Mouse (Mus musculus): ENCODE results near the gene Hoxb6. TPM values are rescaled to one million over a fixed set of nuclear protein-coding genes. Genes with fewer than 3 reads are reported as not detected.

Gene Hoxb6
- total and polyA plus RNA-seq, 3 experiments: not detected

- Histone ChIP-seq H3K9ac (ENCODE audit: control insufficient read depth, low read depth, low read length, poor library complexity, severe bottlenecking) (no peak overlapping the region), H3K27me3 (ENCODE audit: control insufficient read depth in 1 of 2, insufficient read depth in 2 of 2, low read length in 2 of 2) (peaks cover 0 to 2% of the 10 kb centered on the region in 2 experiments; a peak in 2 of 4 replicates), H3K4me3 (ENCODE audit: control insufficient read depth in 1 of 2, insufficient read depth in 1 of 2, low read depth in 2 of 2, low read length in 2 of 2) (no peak overlapping the region), H3K79me2 (ENCODE audit: control insufficient read depth, insufficient read depth, low read length, poor library complexity) (no peaks in the 10 kb centered on the region), H3K4me1 (ENCODE audit: control insufficient read depth in 1 of 2, insufficient read depth in 2 of 2, low read length in 2 of 2) (no peaks in the 10 kb centered on the region), H3K36me3 (ENCODE audit: control insufficient read depth in 1 of 2, insufficient read depth in 2 of 2, low read length in 2 of 2) (no peaks in the 10 kb centered on the region), H3K27ac (ENCODE audit: control insufficient read depth, low read depth, low read length) (no peak overlapping the region), H3K9me3 (replicated peaks; ENCODE audit: insufficient read depth, low read length) (no peaks in the 10 kb centered on the region)
- no peak for DNase-seq (ENCODE audit: low read depth, low spot score)
- no peak for TF ChIP-seq GABPA (IDR thresholded peaks at IDR 0.05; ENCODE audit: low read depth, low read length)
- no peak for TF ChIP-seq MAFK (IDR thresholded peaks at IDR 0.05; ENCODE audit: borderline replicate concordance, low read depth, low read length)
- TF ChIP-seq ZC3H11A (IDR thresholded peaks at IDR 0.05; ENCODE audit: low read depth, low read length): no peak
- no peak for TF ChIP-seq POLR2AphosphoS2 (IDR thresholded peaks at IDR 0.05; ENCODE audit: low read length)
- TF ChIP-seq ZKSCAN1 (IDR thresholded peaks at IDR 0.05; ENCODE audit: low read depth, low read length): no peak
- no peak for TF ChIP-seq CTCF (IDR thresholded peaks at IDR 0.05 in 2 of 3, conservative IDR thresholded peaks at IDR 0.05 in 1 of 3; ENCODE audit: control insufficient read depth in 1 of 3, insufficient read depth in 1 of 3, low read depth in 2 of 3, low read length in 3 of 3, poor library complexity in 1 of 3, severe bottlenecking in 1 of 3)
- TF ChIP-seq NRF1 (IDR thresholded peaks at IDR 0.05; ENCODE audit: insufficient read depth, low read depth, low read length, poor library complexity, severe bottlenecking): no peak
- TF ChIP-seq HCFC1 (IDR thresholded peaks at IDR 0.05; ENCODE audit: low read depth, low read length): no peak
- no peak for TF ChIP-seq UBTF (IDR thresholded peaks at IDR 0.05; ENCODE audit: borderline replicate concordance, insufficient read depth, low read depth, low read length)
- no peak for TF ChIP-seq POLR2A (IDR thresholded peaks at IDR 0.05; ENCODE audit: control insufficient read depth in 1 of 2, insufficient read depth in 1 of 2, low read depth in 1 of 2, low read length in 2 of 2, poor library complexity in 1 of 2)
- no peak for TF ChIP-seq MAZ (IDR thresholded peaks at IDR 0.05; ENCODE audit: low read depth, low read length)
- no peak for TF ChIP-seq TBP (IDR thresholded peaks at IDR 0.05; ENCODE audit: low read depth, low read length)
- no peak for TF ChIP-seq ETS1 (IDR thresholded peaks at IDR 0.05; ENCODE audit: low read depth, low read length)
- no peak for TF ChIP-seq BHLHE40 (IDR thresholded peaks at IDR 0.05; ENCODE audit: borderline replicate concordance, low read depth, low read length)
- TF ChIP-seq SIN3A (IDR thresholded peaks at IDR 0.05; ENCODE audit: low read length): no peak
- no peak for TF ChIP-seq RAD21 (IDR thresholded peaks at IDR 0.05; ENCODE audit: low read depth, low read length)
- TF ChIP-seq JUND (IDR thresholded peaks at IDR 0.05; ENCODE audit: low read depth, low read length): no peak
Measured at GRCm38 (mm10) chr11:96304381-96305195, 12.3 kb downstream of the Hoxb6 start.

DNA sequence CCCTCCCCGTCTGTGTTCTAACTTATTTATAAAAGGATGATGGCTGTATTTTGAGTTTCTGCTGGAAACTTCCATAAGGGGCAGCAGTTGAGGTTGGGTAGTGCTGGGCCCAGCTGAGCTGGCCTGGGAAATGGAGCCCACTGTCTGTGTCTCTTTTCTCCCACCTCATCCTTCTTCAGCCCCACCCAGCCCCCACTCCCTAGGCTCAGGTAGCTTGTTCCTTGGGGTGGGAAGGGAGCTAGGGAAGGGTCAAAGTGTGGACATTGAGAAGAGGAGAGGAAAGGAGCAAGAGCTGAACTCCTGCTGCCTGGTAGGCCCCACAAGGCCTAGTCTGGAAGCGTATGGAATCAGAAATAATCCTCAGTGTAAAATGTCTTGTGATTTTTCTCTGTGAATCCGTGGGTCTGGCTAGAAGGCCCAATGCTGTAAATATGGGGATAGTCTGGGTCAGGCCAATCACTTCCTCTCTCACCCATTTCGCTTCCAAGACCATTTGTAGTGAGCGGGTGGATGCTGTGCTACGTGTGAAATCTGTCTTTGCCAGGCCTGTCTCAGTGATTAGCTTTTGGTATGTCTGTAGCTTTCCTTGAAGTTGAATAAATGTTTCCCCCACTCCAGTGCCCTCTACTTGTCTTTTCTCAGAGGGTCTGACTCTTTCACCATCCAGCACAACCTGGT is 13.4 kb downstream of the Hoxb6 start:
- Histone ChIP-seq H3K79me2 (ENCODE audit: control insufficient read depth, insufficient read depth, low read length, poor library complexity) (no peaks in the 10 kb centered on the region), H3K36me3 (ENCODE audit: control insufficient read depth in 1 of 2, insufficient read depth in 2 of 2, low read length in 2 of 2) (no peaks in the 10 kb centered on the region), H3K9ac (ENCODE audit: control insufficient read depth, low read depth, low read length, poor library complexity, severe bottlenecking) (no peak overlapping the region), H3K27ac (ENCODE audit: control insufficient read depth, low read depth, low read length) (no peak overlapping the region), H3K27me3 (ENCODE audit: control insufficient read depth in 1 of 2, insufficient read depth in 2 of 2, low read length in 2 of 2) (peaks cover 0 to 2% of the 10 kb centered on the region in 2 experiments; a peak in 2 of 4 replicates), H3K4me1 (ENCODE audit: control insufficient read depth in 1 of 2, insufficient read depth in 2 of 2, low read length in 2 of 2) (no peaks in the 10 kb centered on the region), H3K4me3 (ENCODE audit: control insufficient read depth in 1 of 2, insufficient read depth in 1 of 2, low read depth in 2 of 2, low read length in 2 of 2) (no peak overlapping the region), H3K9me3 (replicated peaks; ENCODE audit: insufficient read depth, low read length) (no peaks in the 10 kb centered on the region)
- no peak for DNase-seq (ENCODE audit: low read depth, low spot score)
- no peak for TF ChIP-seq ZNF384 (IDR thresholded peaks at IDR 0.05; ENCODE audit: low read depth, low read length)
